Mouse (Mus musculus): Measurements from ENCODE around the gene Trim80.

DNA sequence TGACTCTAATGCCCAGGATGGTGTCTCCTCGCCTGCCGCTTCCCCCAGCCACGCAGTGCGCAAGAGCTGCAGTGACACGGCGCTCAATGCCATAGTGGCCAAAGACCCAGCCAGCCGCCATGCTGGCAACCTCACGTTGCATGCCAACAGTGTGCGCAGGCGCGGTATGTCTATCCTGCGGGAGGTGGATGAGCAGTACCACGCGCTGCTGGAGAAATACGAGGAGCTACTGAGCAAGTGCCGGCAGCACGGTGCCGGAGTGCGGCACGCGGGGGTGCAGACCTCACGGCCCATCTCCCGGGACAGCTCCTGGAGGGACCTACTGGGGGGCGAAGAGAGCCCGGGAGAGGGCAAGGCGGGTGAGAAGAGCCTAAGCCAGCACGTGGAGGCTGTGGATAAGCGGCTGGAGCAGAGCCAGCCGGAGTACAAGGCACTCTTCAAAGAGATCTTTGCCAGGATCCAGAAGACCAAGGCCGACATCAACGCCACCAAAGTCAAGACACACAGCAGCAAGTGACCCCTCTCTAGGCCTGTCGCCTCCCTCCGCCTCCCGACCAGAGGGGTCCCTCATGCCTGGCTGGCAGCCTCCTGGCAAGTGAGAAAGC, 46.5 kb upstream of the Trim80 start:
- TF ChIP-seq POLR2A (IDR thresholded peaks at IDR 0.05; ENCODE audit: low read depth, low read length): no peak
- TF ChIP-seq CTCF (IDR thresholded peaks at IDR 0.05; ENCODE audit: extremely low read depth, insufficient read length, insufficient replicate concordance, low read depth, low read length): no peak

Measured in small intestine, adult 2 months (tissue).